Mouse (Mus musculus) cerebellum, adult 2 months (tissue): Measurements from ENCODE around the gene Tnrc6b.

ENCODE experiments used
- CTCF ChIP-seq: fragments of 200-500 bp; IDR thresholded peaks from 2 replicates; pipeline ENCODE4 v1.5.1; 2011; ENCODE audit warnings: low read depth, mild to moderate bottlenecking, control low read depth, low read length, moderate library complexity, borderline replicate concordance; ENCODE audit not compliant: insufficient read depth
- POLR2A ChIP-seq: fragments of 200-500 bp; IDR thresholded peaks from 2 replicates; pipeline ENCODE4 v1.6.1; 2011; ENCODE audit warnings: low read length, control low read depth, borderline replicate concordance; ENCODE audit not compliant: insufficient read depth

GRCm38 (mm10) chr15:80876231-80876630 is 165.1 kb downstream of the Tnrc6b start:
- TF ChIP-seq CTCF (no peak), POLR2A (no peak)
